Mouse (Mus musculus): Measurements from ENCODE around the gene Smc5. TPM values are rescaled to one million over a fixed set of nuclear protein-coding genes. Genes with fewer than 3 reads are reported as not detected.

The Smc5 gene
- polyA plus RNA-seq (2015; fragmentation: Nextera tagmentation; extraction: Ambion mirVana) = 9.2 and 10.7 TPM in 2 replicates

GRCm38 (mm10) chr19:23273355-23274053, at the start of gene Smc5:
Smc5 (minus strand) TSS chr19:23273897.
- Histone ChIP-seq H3K4me1 (replicated peaks) (peaks cover 14% of the 10 kb centered on the region), H3K4me3 (replicated peaks) (peak within 1 kb of the TSS; percentile 77), H3K27ac (replicated peaks) (peak within 1 kb of the TSS; percentile 69), H3K36me3 (replicated peaks) (peaks cover 6% of the 10 kb centered on the region), H3K9me3 (replicated peaks) (no peaks in the 10 kb centered on the region), H3K9ac (peak within 1 kb of the TSS; percentile 84), H3K27me3 (no peaks in the 10 kb centered on the region), H3K4me2 (peak within 1 kb of the TSS; percentile 74)
- under 1% methylated on average over 69 of the region's 69 CpGs for WGBS (ENCODE audit: insufficient replicate concordance)
- peak; percentile 96 for ATAC-seq (ENCODE audit: insufficient read depth)

- Histone ChIP-seq H3K27ac (replicated peaks) (no peak overlapping the region), H3K27me3 (no peaks in the 10 kb centered on the region), H3K36me3 (replicated peaks) (no peaks in the 10 kb centered on the region), H3K4me3 (replicated peaks) (no peak overlapping the region), H3K4me2 (no peak overlapping the region), H3K9ac (no peak overlapping the region), H3K4me1 (replicated peaks) (no peaks in the 10 kb centered on the region), H3K9me3 (replicated peaks) (no peaks in the 10 kb centered on the region)
- no peak for ATAC-seq (ENCODE audit: insufficient read depth)
- WGBS (ENCODE audit: insufficient replicate concordance) = 18% methylated on average over 3 of the region's 3 CpGs
These were observed 49.4 kb upstream of the Smc5 start for GRCm38 (mm10) chr19:23323107-23323506.

GRCm38 (mm10) chr19:23317989-23318358, 44.3 kb upstream of the Smc5 start:
- no peaks in the 10 kb centered on the region for H3K9me3 ChIP-seq (replicated peaks)
- H3K4me1 ChIP-seq (replicated peaks) = no peaks in the 10 kb centered on the region
- 60% methylated on average over 5 of the region's 5 CpGs for WGBS (ENCODE audit: insufficient replicate concordance)
- H3K27me3 ChIP-seq = no peaks in the 10 kb centered on the region
- ATAC-seq (ENCODE audit: insufficient read depth) = no peak
- H3K4me3 ChIP-seq (replicated peaks) = no peak overlapping the region
- no peak overlapping the region for H3K4me2 ChIP-seq
- H3K9ac ChIP-seq = no peak overlapping the region
- H3K27ac ChIP-seq (replicated peaks) = no peak overlapping the region
- H3K36me3 ChIP-seq (replicated peaks) = no peaks in the 10 kb centered on the region

- Histone ChIP-seq H3K27ac (replicated peaks) (no peak overlapping the region), H3K9me3 (replicated peaks) (no peaks in the 10 kb centered on the region), H3K4me3 (replicated peaks) (no peak overlapping the region), H3K27me3 (no peaks in the 10 kb centered on the region), H3K4me1 (replicated peaks) (no peaks in the 10 kb centered on the region), H3K9ac (no peak overlapping the region), H3K36me3 (replicated peaks) (no peaks in the 10 kb centered on the region), H3K4me2 (no peak overlapping the region)
- 47% methylated on average over 5 of the region's 5 CpGs for WGBS (ENCODE audit: insufficient replicate concordance)
- no peak for ATAC-seq (ENCODE audit: insufficient read depth)
These were observed 43.7 kb upstream of the Smc5 start for GRCm38 (mm10) chr19:23317295-23317988.

GRCm38 (mm10) chr19:23316851-23317250, 43.2 kb upstream of the Smc5 start:
- no peak overlapping the region for H3K4me3 ChIP-seq (replicated peaks)

GRCm38 (mm10) chr19:23309979-23310378, 36.3 kb upstream of the Smc5 start:
- 69% methylated on average over 2 of the region's 2 CpGs for WGBS (ENCODE audit: insufficient replicate concordance)
- ATAC-seq (ENCODE audit: insufficient read depth) = no peak

More at GRCm38 (mm10) chr19:23316851-23317250, 43.2 kb upstream of the Smc5 start:
- Histone ChIP-seq H3K27me3 (no peaks in the 10 kb centered on the region), H3K9ac (no peak overlapping the region), H3K4me2 (no peak overlapping the region), H3K36me3 (replicated peaks) (no peaks in the 10 kb centered on the region), H3K9me3 (replicated peaks) (no peaks in the 10 kb centered on the region), H3K4me1 (replicated peaks) (no peaks in the 10 kb centered on the region), H3K27ac (replicated peaks) (no peak overlapping the region)
- ATAC-seq (ENCODE audit: insufficient read depth) = no peak
- 65% methylated on average over 5 of the region's 5 CpGs for WGBS (ENCODE audit: insufficient replicate concordance)

GRCm38 (mm10) chr19:23306671-23307070, 33.0 kb upstream of the Smc5 start:
- no peaks in the 10 kb centered on the region for H3K27me3 ChIP-seq
- H3K4me1 ChIP-seq (replicated peaks) = no peaks in the 10 kb centered on the region
- 65% methylated on average over 7 of the region's 7 CpGs for WGBS (ENCODE audit: insufficient replicate concordance)
- H3K27ac ChIP-seq (replicated peaks) = no peak overlapping the region
- H3K9ac ChIP-seq = no peak overlapping the region
- H3K4me2 ChIP-seq = no peak overlapping the region
- no peaks in the 10 kb centered on the region for H3K36me3 ChIP-seq (replicated peaks)
- H3K9me3 ChIP-seq (replicated peaks) = no peaks in the 10 kb centered on the region
- no peak overlapping the region for H3K4me3 ChIP-seq (replicated peaks)
- ATAC-seq (ENCODE audit: insufficient read depth) = no peak

More at GRCm38 (mm10) chr19:23309979-23310378, 36.3 kb upstream of the Smc5 start:
- no peak overlapping the region for H3K27ac ChIP-seq (replicated peaks)
- H3K9ac ChIP-seq = no peak overlapping the region
- no peaks in the 10 kb centered on the region for H3K4me1 ChIP-seq (replicated peaks)
- H3K9me3 ChIP-seq (replicated peaks) = no peaks in the 10 kb centered on the region
- no peaks in the 10 kb centered on the region for H3K36me3 ChIP-seq (replicated peaks)
- H3K27me3 ChIP-seq = no peaks in the 10 kb centered on the region
- no peak overlapping the region for H3K4me3 ChIP-seq (replicated peaks)
- H3K4me2 ChIP-seq = no peak overlapping the region

- Histone ChIP-seq H3K27ac (replicated peaks) (no peak overlapping the region), H3K4me2 (no peak overlapping the region), H3K9me3 (replicated peaks) (no peaks in the 10 kb centered on the region), H3K4me1 (replicated peaks) (no peaks in the 10 kb centered on the region), H3K27me3 (no peaks in the 10 kb centered on the region), H3K9ac (no peak overlapping the region), H3K4me3 (replicated peaks) (no peak overlapping the region), H3K36me3 (replicated peaks) (no peaks in the 10 kb centered on the region)
- no peak for ATAC-seq (ENCODE audit: insufficient read depth)
- WGBS (ENCODE audit: insufficient replicate concordance) = 68% methylated on average over 3 of the region's 3 CpGs
These were observed 26.3 kb upstream of the Smc5 start for GRCm38 (mm10) chr19:23299987-23300386.

GRCm38 (mm10) chr19:23298917-23299316, 25.2 kb upstream of the Smc5 start:
- Histone ChIP-seq H3K27ac (replicated peaks) (no peak overlapping the region), H3K4me1 (replicated peaks) (no peaks in the 10 kb centered on the region), H3K9ac (no peak overlapping the region), H3K4me3 (replicated peaks) (no peak overlapping the region), H3K4me2 (no peak overlapping the region), H3K9me3 (replicated peaks) (no peaks in the 10 kb centered on the region), H3K27me3 (no peaks in the 10 kb centered on the region), H3K36me3 (replicated peaks) (no peaks in the 10 kb centered on the region)
- no peak for ATAC-seq (ENCODE audit: insufficient read depth)
- WGBS (ENCODE audit: insufficient replicate concordance) = 58% methylated on average over 1 of the region's 1 CpGs

GRCm38 (mm10) chr19:23297191-23297590, 23.5 kb upstream of the Smc5 start:
- no peak overlapping the region for H3K4me2 ChIP-seq
- no peaks in the 10 kb centered on the region for H3K36me3 ChIP-seq (replicated peaks)
- H3K27ac ChIP-seq (replicated peaks) = no peak overlapping the region
- no peaks in the 10 kb centered on the region for H3K27me3 ChIP-seq
- H3K9me3 ChIP-seq (replicated peaks) = no peaks in the 10 kb centered on the region
- H3K4me1 ChIP-seq (replicated peaks) = no peaks in the 10 kb centered on the region
- ATAC-seq (ENCODE audit: insufficient read depth) = no peak
- no peak overlapping the region for H3K4me3 ChIP-seq (replicated peaks)
- no peak overlapping the region for H3K9ac ChIP-seq

- H3K4me2 ChIP-seq = no peak overlapping the region
- no peaks in the 10 kb centered on the region for H3K36me3 ChIP-seq (replicated peaks)
- WGBS (ENCODE audit: insufficient replicate concordance) = 48% methylated on average over 1 of the region's 1 CpGs
- no peaks in the 10 kb centered on the region for H3K27me3 ChIP-seq
- no peaks in the 10 kb centered on the region; the same call in 1 of the 2 replicates for H3K9me3 ChIP-seq (replicated peaks)
- no peak overlapping the region for H3K9ac ChIP-seq
- ATAC-seq (ENCODE audit: insufficient read depth) = no peak
- no peaks in the 10 kb centered on the region for H3K4me1 ChIP-seq (replicated peaks)
- no peak overlapping the region for H3K4me3 ChIP-seq (replicated peaks)
- H3K27ac ChIP-seq (replicated peaks) = no peak overlapping the region
These were observed 15.6 kb upstream of the Smc5 start for GRCm38 (mm10) chr19:23289251-23289650.

Measured in liver, embryonic 15.5 days (tissue).